Mouse (Mus musculus) gastrocnemius, adult 8-10 months (tissue): ENCODE data around the gene Fpr1. TPM values are rescaled to one million over a fixed set of nuclear protein-coding genes. Genes with fewer than 3 reads are reported as not detected.

Source experiments
- microRNA-seq: library from miRNA; unstranded; fragments of <30 nt; microRNA quantifications from one replicate; pipeline ENCODE4 v1.2.0, GENCODE M21; 2022
- total RNA-seq, 4 experiments: library from RNA; stranded (reverse); gene quantifications; 2 replicates each; pipeline ENCODE4 v1.2.4; 2022

The Fpr1 gene
- total RNA-seq, 4 experiments from 2014 or later, result not detected

Small RNA genes lying within 50 kb of the gene (microRNA-seq; reads per million reads assigned to microRNA genes)
- not detected for gene Gm25927
- 1,705 reads per million, percentile 84 among the genes with 10 or more reads in this experiment for gene Mir125a
- 6,799 reads per million, percentile 91 among the genes with 10 or more reads in this experiment for gene Mir99b
- not detected for gene Mirlet7e

Other genes with a start within 250 kb of the Fpr1 start
- not detected for gene Vmn2r90, start 180.2 kb downstream of the Fpr1 start, total RNA-seq
- gene Spaca6, start 56.8 kb downstream of the Fpr1 start, total RNA-seq, result 1 to 10 TPM; 4.5 to 5.4 (median 4.5) TPM
- gene Has1, start 28.7 kb downstream of the Fpr1 start, total RNA-seq, result under 1 TPM in 3 of 4 experiments, not detected in 1; 0.12 to 0.18 (median 0.13) TPM
- gene Fpr2, start 3.9 kb upstream of the Fpr1 start, total RNA-seq, result not detected
- not detected for gene Fpr3, start 3.9 kb upstream of the Fpr1 start, total RNA-seq
- not detected for gene Fpr-rs4, start 137.8 kb upstream of the Fpr1 start, total RNA-seq
- not detected for gene Vmn2r124, start 165.5 kb upstream of the Fpr1 start, total RNA-seq
- not detected for gene Vmn2r91, start 201.1 kb upstream of the Fpr1 start, total RNA-seq